Mouse (Mus musculus) hematopoietic stem cell, adult 5-6 weeks (primary cell): Measurements from ENCODE around the gene Fgd2. TPM values are rescaled to one million over a fixed set of nuclear protein-coding genes. Genes with fewer than 3 reads are reported as not detected.

Experiments
- total RNA-seq: library from RNA; stranded (forward); fragments of 172-1452, 232-1000 nt; gene quantifications from 2 replicates; pipeline ENCODE4 v1.2.3, GENCODE M21; 2017

Gene Fgd2
- total RNA-seq, 1 experiment from 2014 or later: 36.9 TPM

Other genes starting within 250 kb of the Fgd2 start
- gene Rab44, start 246.8 kb upstream of the Fgd2 start, total RNA-seq: 27.8 and 58.2 TPM in 2 replicates
- 1.3 and 1.9 TPM in 2 replicates for gene Cpne5, start 122.7 kb upstream of the Fgd2 start, total RNA-seq
- 68.8 and 69.8 TPM in 2 replicates for gene Ppil1, start 96.7 kb upstream of the Fgd2 start, total RNA-seq
- 77.2 and 109 TPM in 2 replicates for gene BC004004, start 92.1 kb upstream of the Fgd2 start, total RNA-seq
- 1.8 and 10.4 TPM in 2 replicates for gene Pi16, start 43.2 kb upstream of the Fgd2 start, total RNA-seq
- gene Mtch1, start 13.0 kb upstream of the Fgd2 start, total RNA-seq: 60.6 and 87.5 TPM in 2 replicates
- 426 and 588 TPM in 2 replicates for gene Pim1, start 129.8 kb downstream of the Fgd2 start, total RNA-seq
- gene Gm17657, start 188.7 kb downstream of the Fgd2 start, total RNA-seq: 0.31 TPM in 1 of 2 replicates, not detected in the other
- gene Tbc1d22b, start 188.9 kb downstream of the Fgd2 start, total RNA-seq: 5.8 and 7.8 TPM in 2 replicates
- gene Tmem217, start 191.5 kb downstream of the Fgd2 start, total RNA-seq: not detected in 2 replicates